ENCODE assay signal across 8 mouse cellular contexts in genomic region chr7:110627486-110628272, GRCm38 (mm10). TPM values are rescaled to one million over a fixed set of nuclear protein-coding genes. Genes with fewer than 3 reads are reported as not detected.
DNase-seq lines count a peak whose midpoint lies in the region; ATAC-seq and TF ChIP-seq lines count a peak whose summit lies in the region.

Gene Adm, plus strand, starts transcription at chr7:110627661.

- H3K4me2 ChIP-seq in hindbrain, embryonic 14.5 days (replicated peaks): peak within 1 kb of the TSS; percentile 84
- H3K4me2 ChIP-seq in midbrain, embryonic 11.5 days: peak within 1 kb of the TSS; percentile 72

- ATAC-seq in hindbrain, embryonic 14.5 days (ENCODE audit: low FRiP score): no peak
- peak; percentile 42; the same call in 1 of the 2 replicates for ATAC-seq in midbrain, embryonic 11.5 days (ENCODE audit: low FRiP score)
- ATAC-seq in activated CD4-positive, CD25-positive, alpha-beta regulatory T cell, adult 4 months: no peak

- peak within 1 kb of the TSS; percentile 53 for H3K9ac ChIP-seq in hindbrain, embryonic 14.5 days
- H3K9ac ChIP-seq in midbrain, embryonic 11.5 days (ENCODE audit: low read length): peak within 1 kb of the TSS; percentile 56; the same call in 1 of the 2 replicates

- H3K4me3 ChIP-seq in hindbrain, embryonic 14.5 days (replicated peaks; ENCODE audit: low read length): peak within 1 kb of the TSS; percentile 38
- H3K4me3 ChIP-seq in limb, embryonic 10.5 days: peak within 1 kb of the TSS; percentile 53
- H3K4me3 ChIP-seq in midbrain, embryonic 11.5 days (ENCODE audit: low read depth, low read length): peak within 1 kb of the TSS; percentile 34
- H3K4me3 ChIP-seq in spleen, adult 2 months (ENCODE audit: extremely low read depth, insufficient read depth, insufficient read length): peak within 1 kb of the TSS; percentile 48

- under 1% methylated on average over 30 of the region's 30 CpGs for WGBS in hindbrain, embryonic 14.5 days
- WGBS in limb, embryonic 10.5 days: 1% methylated on average over 30 of the region's 30 CpGs
- WGBS in midbrain, embryonic 11.5 days: 1% methylated on average over 30 of the region's 30 CpGs
- WGBS in spleen, adult 2 months: 3% methylated on average over 30 of the region's 30 CpGs

- H3K4me1 ChIP-seq in hindbrain, embryonic 14.5 days (replicated peaks; ENCODE audit: control insufficient read depth, insufficient read depth, low read length): peaks cover 38% of the 10 kb centered on the region
- peaks cover 56% of the 10 kb centered on the region for H3K4me1 ChIP-seq in limb, embryonic 10.5 days
- peaks cover 38% of the 10 kb centered on the region for H3K4me1 ChIP-seq in midbrain, embryonic 11.5 days (ENCODE audit: control insufficient read depth, insufficient read depth, low read length)
- H3K4me1 ChIP-seq in spleen, adult 2 months (ENCODE audit: control insufficient read depth, insufficient read depth, insufficient read length): peaks cover 19% of the 10 kb centered on the region

- H3K27me3 ChIP-seq in hindbrain, embryonic 14.5 days (ENCODE audit: control insufficient read depth, insufficient read depth, low read length): peaks cover 75% of the 10 kb centered on the region
- H3K27me3 ChIP-seq in limb, embryonic 10.5 days (ENCODE audit: low read depth, poor library complexity, severe bottlenecking): peaks cover 88% of the 10 kb centered on the region
- peaks cover 64% of the 10 kb centered on the region for H3K27me3 ChIP-seq in midbrain, embryonic 11.5 days (ENCODE audit: control insufficient read depth, insufficient read depth, low read length)
- H3K27me3 ChIP-seq in spleen, adult 2 months (ENCODE audit: control insufficient read depth, insufficient read depth, low read length): peaks cover 22% of the 10 kb centered on the region

- TF ChIP-seq POLR2A in spleen, adult 2 months (IDR thresholded peaks at IDR 0.05; ENCODE audit: low read depth, low read length): peak; percentile 8; the same call in 1 of the 2 replicates

- H3K9me3 ChIP-seq in hindbrain, embryonic 14.5 days (ENCODE audit: control insufficient read depth, low read length): no peaks in the 10 kb centered on the region
- no peaks in the 10 kb centered on the region for H3K9me3 ChIP-seq in limb, embryonic 10.5 days (replicated peaks)
- no peaks in the 10 kb centered on the region for H3K9me3 ChIP-seq in midbrain, embryonic 11.5 days (ENCODE audit: control insufficient read depth, low read length)

- no peaks in the 10 kb centered on the region for H3K36me3 ChIP-seq in hindbrain, embryonic 14.5 days (replicated peaks; ENCODE audit: control insufficient read depth, insufficient read depth)
- H3K36me3 ChIP-seq in limb, embryonic 10.5 days: no peaks in the 10 kb centered on the region
- H3K36me3 ChIP-seq in midbrain, embryonic 11.5 days (ENCODE audit: control insufficient read depth, insufficient read depth, low read length): no peaks in the 10 kb centered on the region
- H3K36me3 ChIP-seq in spleen, adult 2 months (ENCODE audit: control insufficient read depth, insufficient read depth, low read length): no peaks in the 10 kb centered on the region

- DNase-seq in NIH3T3 (ENCODE audit: low read depth): peak; percentile 90
- peak; percentile 58 for DNase-seq in cerebellum, adult 9-11 months
- peak; percentile 81 to 82 for DNase-seq in gastrocnemius, adult 8-10 months (ENCODE audit: low spot score in 2 of 2)
- peak; percentile 58 for DNase-seq in hindbrain, embryonic 14.5 days (ENCODE audit: low spot score)
- DNase-seq in limb, embryonic 10.5 days (ENCODE audit: low spot score): peak; percentile 82
- DNase-seq in midbrain, embryonic 11.5 days (ENCODE audit: low spot score, missing footprints): peak; percentile 96
- DNase-seq in spleen, adult 2 months (ENCODE audit: low read depth in 1 of 2, low spot score in 2 of 2): peak in 1 of 2 experiments; percentile 57

- H3K27ac ChIP-seq in hindbrain, embryonic 14.5 days: no peak within 1 kb of the TSS
- H3K27ac ChIP-seq in limb, embryonic 10.5 days: peak within 1 kb of the TSS; percentile 56; the same call in 1 of the 2 replicates
- H3K27ac ChIP-seq in midbrain, embryonic 11.5 days (ENCODE audit: low read depth, low read length): no peak within 1 kb of the TSS
- H3K27ac ChIP-seq in spleen, adult 2 months (ENCODE audit: insufficient read depth, low read length): no peak within 1 kb of the TSS

- no peak for TF ChIP-seq CTCF in spleen, adult 2 months (IDR thresholded peaks at IDR 0.05; ENCODE audit: extremely low read depth, insufficient read depth, insufficient read length, insufficient replicate concordance)

RNA-seq across cellular contexts. Expression of gene Adm, which starts in this region (rescaled TPM):
- total RNA-seq in gastrocnemius, adult 8-10 months (2022): 1 to 10 TPM; 2.0 to 4.2 (median 2.5) TPM
- 1.7 and 2.2 TPM in 2 replicates for polyA plus RNA-seq in hindbrain, embryonic 14.5 days (2014; fragmentation: Nextera tagmentation; extraction: Ambion mirVana)
- polyA plus RNA-seq in limb, embryonic 10.5 days (2016; fragmentation: Nextera tagmentation; extraction: Ambion mirVana): 1.3 and 1.6 TPM in 2 replicates
- polyA plus RNA-seq in midbrain, embryonic 11.5 days (2014; fragmentation: Nextera tagmentation; extraction: Ambion mirVana): 4.6 and 5.4 TPM in 2 replicates
- polyA plus RNA-seq in spleen, adult 2 months (2012; rRNA removed): 3.5 and 5.4 TPM in 2 replicates
- not detected for polyA plus RNA-seq in activated CD4-positive, CD25-positive, alpha-beta regulatory T cell, adult 4 months (2017; shearing (Covaris generic))
